Mouse (Mus musculus) cerebellum, adult 9-11 months (tissue): ENCODE data around the gene Blm.

Experiments
- DNase-seq: peaks from one replicate; pipeline ENCODE4 v3.0.0; 2022

Blm gene

DNA sequence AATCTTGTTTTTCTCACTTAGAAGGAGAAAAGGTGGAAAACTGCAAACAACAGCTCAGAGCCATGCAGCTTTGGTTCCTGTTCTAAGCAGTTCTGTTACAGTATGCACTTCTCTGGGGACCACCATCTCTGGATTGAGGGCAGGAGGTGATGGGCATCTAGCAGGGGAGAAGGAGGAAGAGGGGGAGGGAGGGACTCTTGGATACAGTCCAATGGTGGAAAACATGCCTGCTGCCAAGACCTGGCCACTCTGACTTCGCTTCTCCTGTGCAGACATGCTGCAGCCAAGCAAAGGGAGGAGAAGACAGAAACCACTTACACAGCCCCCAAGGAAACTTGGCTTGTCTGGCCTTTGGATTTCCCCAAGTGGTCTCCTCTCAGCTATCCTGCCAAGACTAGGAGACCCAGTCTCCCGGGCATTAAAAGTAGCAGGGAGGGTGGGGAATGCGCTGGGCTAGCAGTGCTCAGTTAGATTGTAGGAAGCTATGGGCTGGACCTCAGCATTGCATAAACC, 77.0 kb downstream of the Blm start:
- no peak for DNase-seq

- DNase-seq: no peak
Observed at GRCm38 (mm10) chr7:80457241-80457640, 77.7 kb downstream of the Blm start.

DNA sequence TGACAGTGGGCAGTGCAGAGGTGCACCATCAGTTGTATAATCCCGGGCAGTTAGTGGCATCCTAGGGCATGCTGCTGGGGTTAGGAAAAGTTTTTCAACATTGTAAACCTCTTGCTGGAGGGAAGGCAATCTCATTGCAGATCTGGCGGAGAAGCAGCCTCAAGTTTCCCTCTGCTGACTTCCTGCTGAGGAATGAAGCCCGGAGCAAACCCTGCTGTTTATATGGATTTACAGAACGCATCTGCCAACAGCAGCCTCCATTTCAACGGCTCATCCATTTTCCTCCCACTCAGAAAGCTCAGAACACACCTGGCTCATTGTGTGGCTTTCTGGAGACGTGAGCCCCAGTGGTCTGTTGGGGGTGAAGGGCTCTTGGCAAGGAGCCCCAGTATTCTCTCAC, 78.6 kb downstream of the Blm start:
- DNase-seq: no peak

DNA sequence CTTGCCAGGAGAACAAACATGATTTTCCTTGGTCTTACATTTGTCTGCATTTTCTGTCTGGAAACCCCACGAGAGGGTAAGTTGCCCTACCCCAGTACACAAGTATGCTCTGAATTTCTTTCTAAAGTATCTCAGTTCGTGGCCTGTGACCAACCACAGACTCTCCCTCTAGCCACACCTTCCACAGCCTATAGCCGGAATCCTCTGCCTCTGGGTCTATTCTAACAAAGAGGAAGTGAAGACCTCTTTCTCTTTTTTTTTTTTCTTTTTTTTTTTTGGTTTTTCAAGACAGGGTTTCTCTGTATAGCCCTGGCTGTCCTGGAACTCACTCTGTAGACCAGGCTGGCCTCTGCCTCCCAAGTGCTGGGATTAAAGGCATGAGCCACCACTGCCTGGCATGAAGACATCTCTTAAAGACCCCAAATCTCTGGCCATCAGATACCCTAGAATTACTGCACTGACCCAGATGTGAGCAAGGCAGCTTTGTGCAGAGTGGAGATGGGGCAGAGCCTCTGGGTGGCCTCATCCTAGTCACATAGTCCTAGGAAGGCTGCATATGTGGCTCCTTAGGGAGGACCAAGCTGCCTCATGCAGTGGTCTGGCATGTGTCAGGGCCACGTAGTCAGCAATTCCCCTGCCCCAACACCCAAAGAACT, 79.3 kb downstream of the Blm start:
- no peak for DNase-seq

GRCm38 (mm10) chr7:80454786-80455185, 80.1 kb downstream of the Blm start:
- no peak for DNase-seq

DNA sequence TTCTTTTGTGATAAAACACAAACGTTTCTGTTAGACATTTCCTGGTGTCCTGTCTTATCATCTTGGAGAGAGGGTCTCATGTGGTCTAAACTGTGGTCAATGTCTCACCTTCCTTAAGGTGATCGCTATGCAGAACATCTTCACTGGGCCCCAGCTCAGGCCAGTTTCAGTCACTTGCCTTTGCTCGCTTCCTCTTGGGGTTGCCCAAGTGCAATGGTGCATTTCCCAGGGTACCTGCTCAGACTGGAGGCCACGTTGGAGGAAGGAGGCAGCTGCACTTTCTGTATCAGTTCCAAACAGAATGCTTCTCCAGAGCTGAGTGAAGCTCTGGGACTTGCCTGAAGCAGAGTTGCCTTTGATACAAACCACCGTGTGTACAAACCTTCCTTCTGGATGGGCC, 80.9 kb downstream of the Blm start:
- no peak for DNase-seq

GRCm38 (mm10) chr7:80453121-80453520, 81.8 kb downstream of the Blm start:
- no peak for DNase-seq

DNA sequence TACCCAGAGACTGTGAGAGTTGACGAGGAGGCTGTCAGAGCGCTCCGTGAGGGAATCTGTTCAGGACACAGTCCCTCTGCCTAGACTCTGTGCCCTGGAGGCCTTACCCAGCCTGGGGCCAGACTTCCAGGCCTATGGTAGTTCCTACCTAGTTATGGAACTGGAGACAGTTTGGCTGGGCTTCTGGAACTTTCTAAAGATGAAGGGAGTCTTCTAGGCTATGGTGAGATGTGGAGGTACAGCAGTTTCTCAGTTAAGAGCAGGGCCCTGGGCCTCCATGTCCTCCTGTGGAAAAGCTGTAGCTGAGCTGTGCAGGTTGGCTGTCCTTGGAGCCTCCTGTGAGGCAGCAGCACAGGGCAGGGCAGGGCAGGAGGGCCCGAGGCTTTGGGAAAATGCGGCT, 82.7 kb downstream of the Blm start:
- DNase-seq: no peak

DNA sequence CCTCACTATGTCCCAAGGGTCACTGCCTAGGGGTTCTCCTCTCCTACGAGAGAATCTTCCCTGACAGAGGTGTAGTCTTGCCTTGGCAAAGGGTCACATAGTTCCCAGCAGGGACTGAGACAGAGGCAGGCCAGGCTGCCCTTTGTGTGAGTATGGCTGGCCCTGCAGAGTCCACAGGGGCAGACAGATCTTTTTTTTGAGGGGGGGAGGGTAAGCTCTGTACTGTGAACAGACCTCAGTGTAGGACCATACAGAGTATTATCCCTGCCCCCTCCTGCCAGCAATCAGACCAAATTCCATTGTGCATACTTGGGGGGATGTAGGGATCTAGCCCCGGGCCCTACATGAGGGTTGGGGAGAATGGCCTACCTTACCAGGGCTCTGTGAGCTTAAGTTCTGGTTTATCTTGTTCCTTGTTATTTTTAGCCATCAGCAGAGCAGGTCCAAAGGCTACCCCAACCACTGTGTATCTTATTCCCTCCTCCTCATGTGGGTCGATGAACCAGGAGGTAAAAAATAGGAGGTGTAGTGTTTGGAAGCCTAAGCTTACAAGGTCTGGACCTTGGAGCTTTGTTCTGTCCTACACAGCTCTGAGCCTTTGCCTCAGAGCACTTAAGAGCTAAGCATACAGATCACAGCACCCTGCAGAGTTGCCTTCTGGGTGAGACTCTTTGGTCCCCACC, 83.2 kb downstream of the Blm start:
- no peak for DNase-seq

- DNase-seq: no peak
Observed at GRCm38 (mm10) chr7:80450354-80450753, 84.6 kb downstream of the Blm start.

DNA sequence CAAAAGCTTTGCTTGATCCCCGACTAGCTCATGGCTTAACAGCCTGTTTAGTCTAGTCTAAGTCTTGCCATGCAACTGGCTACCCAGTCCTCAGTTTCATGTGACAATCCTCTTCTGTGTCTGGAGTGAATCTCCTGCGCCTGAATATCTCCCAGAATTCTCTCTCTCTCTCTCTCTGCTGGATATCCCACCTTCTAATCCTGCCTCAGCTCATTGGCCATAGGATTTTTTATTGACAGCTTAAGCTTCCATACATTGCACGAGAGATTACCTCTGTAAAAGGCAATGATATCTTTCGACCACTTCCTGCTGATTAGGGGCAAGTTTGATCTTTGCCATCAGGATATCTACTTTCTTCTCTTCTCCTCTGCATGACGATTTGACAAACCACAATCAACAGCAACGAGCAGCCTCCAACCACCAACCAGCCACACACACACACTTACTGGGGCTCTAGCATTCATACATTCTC, 85.3 kb downstream of the Blm start:
- DNase-seq: no peak

GRCm38 (mm10) chr7:80447336-80447735, 87.6 kb downstream of the Blm start:
- DNase-seq: no peak

DNA sequence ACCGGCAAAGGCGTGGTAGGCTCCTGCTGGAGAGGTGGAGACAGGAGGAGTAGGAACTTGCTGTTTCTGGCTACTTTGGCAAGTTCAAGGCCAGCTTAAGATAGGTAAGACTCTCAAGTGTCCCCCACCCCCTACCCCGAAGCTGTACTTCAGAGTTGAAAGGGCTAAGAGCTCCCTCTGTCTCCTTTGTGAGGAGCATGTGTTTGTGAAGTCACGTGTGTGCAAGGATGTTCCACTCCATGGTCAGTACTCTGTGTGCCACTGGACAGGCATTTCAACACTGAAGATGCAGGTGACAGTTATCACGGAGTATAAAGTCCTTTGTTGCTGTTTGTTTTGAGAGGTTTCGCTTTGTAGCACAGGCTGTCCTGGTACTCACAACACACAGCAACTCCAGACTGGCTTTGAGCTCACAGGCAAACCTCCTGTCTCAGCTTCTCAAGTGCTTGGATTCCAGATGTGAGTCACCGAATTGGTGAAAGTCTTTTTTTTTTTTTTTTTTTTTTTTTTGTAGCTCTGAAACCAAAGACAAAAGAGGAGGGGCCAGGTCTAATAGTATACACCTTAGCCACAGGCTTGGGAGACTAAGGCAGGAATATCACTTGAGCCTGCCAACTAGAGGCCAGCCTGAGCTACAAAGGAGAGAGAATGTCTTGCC, 88.6 kb downstream of the Blm start:
- no peak for DNase-seq

GRCm38 (mm10) chr7:80445492-80445891, 89.4 kb downstream of the Blm start:
- no peak for DNase-seq

- DNase-seq: no peak
Observed at GRCm38 (mm10) chr7:80444401-80445249, 90.3 kb downstream of the Blm start.

DNA sequence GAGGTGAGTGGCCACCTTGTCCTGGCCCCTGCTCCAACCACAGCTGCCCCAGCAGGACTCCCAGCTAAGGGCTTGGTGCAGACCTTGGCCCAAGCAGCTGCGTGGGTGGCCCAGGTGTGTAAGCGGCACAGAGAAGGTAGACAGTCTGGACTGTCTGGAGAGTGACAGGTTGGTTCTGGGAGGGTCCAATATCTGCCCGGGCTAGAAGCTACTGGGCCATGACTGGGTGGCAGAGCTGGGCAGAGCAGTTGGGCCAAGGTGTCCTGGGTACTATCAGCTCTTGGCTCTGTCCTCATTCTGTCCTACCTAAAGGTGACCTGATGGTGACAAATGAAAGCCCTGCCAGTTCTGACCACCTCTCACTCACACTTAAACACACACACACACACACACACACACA, 91.8 kb downstream of the Blm start:
- no peak for DNase-seq

DNA sequence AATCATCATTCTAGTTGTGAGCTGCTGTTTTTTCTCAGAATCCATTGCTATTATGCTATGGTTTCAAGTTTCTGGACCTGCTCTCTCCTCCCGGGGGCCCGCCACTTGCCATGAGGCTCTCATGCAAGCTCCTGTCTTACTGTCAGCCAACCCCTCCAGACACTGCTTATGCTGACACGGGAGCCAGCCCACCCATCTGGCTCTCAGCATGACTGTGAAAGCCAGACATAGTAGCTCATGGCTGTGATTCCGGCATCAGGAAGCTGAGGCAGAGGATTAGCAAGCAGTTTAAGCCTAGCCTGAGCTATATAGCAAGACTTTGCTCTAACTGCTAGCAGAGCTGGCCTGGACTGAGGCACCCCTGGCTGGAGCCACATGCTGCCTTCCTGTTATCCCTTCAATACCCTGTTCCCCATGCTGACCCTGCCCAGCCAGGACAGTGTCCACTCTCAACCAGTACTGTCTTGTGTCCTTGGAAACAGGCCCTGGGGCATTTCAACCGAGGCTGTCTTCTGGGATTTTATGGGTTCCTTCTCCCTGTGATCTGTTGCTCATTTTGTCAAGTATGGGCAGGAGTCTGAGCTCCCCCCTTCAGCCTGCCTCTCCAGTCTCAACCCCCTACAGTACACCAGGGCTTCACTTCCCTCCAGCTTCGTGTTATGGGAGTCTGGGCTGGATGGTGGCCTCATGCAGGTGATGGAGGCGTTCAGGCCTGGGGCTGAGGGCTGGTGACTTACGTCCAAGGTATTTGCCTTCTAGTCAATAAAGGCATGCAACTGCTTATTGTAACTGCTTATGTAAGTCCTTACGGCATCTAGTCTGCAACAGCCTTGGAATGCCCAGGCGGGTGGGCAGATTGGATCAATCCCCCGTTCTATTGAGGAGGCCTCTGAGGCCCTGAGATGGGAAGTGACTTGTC, 92.7 kb downstream of the Blm start:
- DNase-seq: peak; percentile 18

GRCm38 (mm10) chr7:80440685-80441084, 94.2 kb downstream of the Blm start:
- DNase-seq: no peak

DNA sequence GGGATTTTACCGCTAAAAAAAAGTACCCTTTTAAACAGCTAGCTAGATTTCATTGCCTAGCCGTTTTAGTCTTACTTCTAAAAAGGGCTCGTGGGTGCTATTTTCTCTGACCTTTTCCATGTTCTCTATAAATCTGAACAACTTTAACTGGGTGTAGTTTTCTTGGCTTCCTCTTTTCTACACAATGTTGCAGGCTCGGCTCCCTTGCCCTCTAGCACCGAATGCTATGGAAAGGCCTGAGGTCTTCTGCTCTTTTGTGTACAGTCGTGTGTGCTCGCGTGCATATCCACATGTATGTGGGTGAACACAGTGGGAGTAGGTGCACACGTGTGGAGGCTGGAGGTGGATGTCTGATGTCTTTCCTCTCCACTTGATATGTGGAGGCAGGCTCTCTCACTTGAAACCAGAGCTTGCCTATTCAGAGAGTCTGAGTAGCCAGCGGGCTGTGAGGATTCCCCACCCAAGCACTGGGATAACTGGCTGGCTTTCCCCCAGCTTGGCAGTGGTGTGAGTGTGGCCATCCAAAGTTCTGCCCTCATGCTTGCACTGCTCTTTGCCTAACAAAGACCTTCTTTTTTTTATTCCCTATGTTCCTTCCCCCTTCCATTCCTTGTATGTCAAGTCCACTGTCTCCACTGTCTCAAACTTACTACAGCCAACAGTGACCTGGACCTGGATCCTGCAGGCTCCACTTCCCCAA, 95.0 kb downstream of the Blm start:
- peak; percentile 22 for DNase-seq

GRCm38 (mm10) chr7:80439032-80439760, 95.7 kb downstream of the Blm start:
- DNase-seq: no peak

DNA sequence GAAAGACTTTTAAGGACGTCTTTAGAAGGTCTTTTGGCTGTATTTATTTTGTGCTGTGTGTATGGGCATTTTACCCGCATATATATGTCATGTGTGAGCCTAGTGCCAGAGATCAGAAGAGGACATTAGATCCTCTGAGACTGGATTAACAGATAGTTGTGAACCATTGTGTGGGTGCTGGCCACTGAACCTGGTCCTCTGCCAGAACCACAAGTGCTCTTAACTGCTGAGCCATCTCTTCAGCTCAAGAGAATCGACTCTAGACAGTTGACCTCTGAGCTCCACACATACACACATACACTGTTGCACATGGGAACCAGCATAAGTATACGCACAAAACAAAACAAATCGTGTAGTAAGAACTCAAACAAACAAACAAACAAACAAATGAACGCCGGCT, 98.3 kb downstream of the Blm start:
- DNase-seq: no peak
